8 mouse cellular contexts compared by ENCODE assay signal in genomic region chr16:6480411-6480728, GRCm38 (mm10).
DNase-seq lines count a peak whose midpoint lies in the region; ATAC-seq and TF ChIP-seq lines count a peak whose summit lies in the region.

No protein-coding gene starts in this region.

- WGBS in forebrain, embryonic 10.5 days, result 11% methylated on average over 5 of the region's 5 CpGs
- WGBS in forebrain, embryonic 12.5 days, result 10% methylated on average over 5 of the region's 5 CpGs
- WGBS in forebrain, embryonic 16.5 days, result 7% methylated on average over 5 of the region's 5 CpGs

- H3K79me2 ChIP-seq in CH12.LX (replicated peaks; ENCODE audit: control insufficient read depth, extremely low read depth, insufficient read depth, poor library complexity, severe bottlenecking), result no peaks in the 10 kb centered on the region

- H3K27ac ChIP-seq in forebrain, embryonic 10.5 days, result no peak overlapping the region
- H3K27ac ChIP-seq in forebrain, embryonic 12.5 days, result no peak overlapping the region
- no peak overlapping the region for H3K27ac ChIP-seq in CH12.LX (ENCODE audit: insufficient read depth, low read depth)
- H3K27ac ChIP-seq in forebrain, embryonic 16.5 days (ENCODE audit: low read length), result no peak overlapping the region

- in situ Hi-C loops in CH12.LX (cut with MboI; ENCODE audit: low pct_ligation_motif_present, low pct_unique_long_range_greater_than_20kb, low sequenced_read_pairs), result no loop called here

- H3K36me3 ChIP-seq in forebrain, embryonic 10.5 days (replicated peaks), result no peaks in the 10 kb centered on the region
- H3K36me3 ChIP-seq in forebrain, embryonic 12.5 days (replicated peaks), result no peaks in the 10 kb centered on the region
- H3K36me3 ChIP-seq in CH12.LX (replicated peaks in 1 of 2; ENCODE audit: control insufficient read depth in 1 of 2, insufficient read depth in 1 of 2, low read length in 1 of 2), result no peaks in the 10 kb centered on the region
- no peaks in the 10 kb centered on the region for H3K36me3 ChIP-seq in forebrain, embryonic 16.5 days (ENCODE audit: control insufficient read depth, insufficient read depth)

- no peak for ATAC-seq in forebrain, embryonic 12.5 days (ENCODE audit: low FRiP score)
- ATAC-seq in forebrain, embryonic 16.5 days, result peak; percentile 25; the same call in 1 of the 2 replicates

- no peak overlapping the region for H3K4me2 ChIP-seq in forebrain, embryonic 12.5 days
- H3K4me2 ChIP-seq in CH12.LX (ENCODE audit: insufficient read depth, low read depth, poor library complexity, severe bottlenecking), result no peak overlapping the region
- no peak overlapping the region for H3K4me2 ChIP-seq in forebrain, embryonic 16.5 days (ENCODE audit: low read length)

- dilution Hi-C loops in CH12.LX (cut with MboI; ENCODE audit: extremely low pct_ligation_motif_present, extremely low pct_unique_long_range_greater_than_20kb, low sequenced_read_pairs), result no loop called here

- no peak overlapping the region for H3K4me3 ChIP-seq in forebrain, embryonic 10.5 days
- no peak overlapping the region for H3K4me3 ChIP-seq in forebrain, embryonic 12.5 days (replicated peaks)
- H3K4me3 ChIP-seq in CH12.LX (replicated peaks in 1 of 3; ENCODE audit: low read depth in 2 of 3, low read length in 2 of 3, poor library complexity in 1 of 3), result no peak overlapping the region
- no peak overlapping the region for H3K4me3 ChIP-seq in forebrain, embryonic 16.5 days (replicated peaks; ENCODE audit: low read length)

- TF ChIP-seq RAD21 in CH12.LX (IDR thresholded peaks at IDR 0.05; ENCODE audit: low read depth, low read length), result peak; percentile 63

- TF ChIP-seq POLR2A in CH12.LX (IDR thresholded peaks at IDR 0.05; ENCODE audit: low read depth, low read length), result no peak

- H3K4me1 ChIP-seq in forebrain, embryonic 10.5 days, result peaks cover 13% of the 10 kb centered on the region
- peaks cover 13% of the 10 kb centered on the region for H3K4me1 ChIP-seq in forebrain, embryonic 12.5 days
- no peaks in the 10 kb centered on the region for H3K4me1 ChIP-seq in CH12.LX (ENCODE audit: control insufficient read depth in 1 of 2, insufficient read depth in 2 of 2)
- H3K4me1 ChIP-seq in forebrain, embryonic 16.5 days (replicated peaks; ENCODE audit: control insufficient read depth, insufficient read depth, low read length), result peaks cover 15% of the 10 kb centered on the region

- TF ChIP-seq EP300 in CH12.LX (IDR thresholded peaks at IDR 0.05; ENCODE audit: low read length), result no peak

- no peaks in the 10 kb centered on the region for H3K9me3 ChIP-seq in forebrain, embryonic 10.5 days
- no peaks in the 10 kb centered on the region for H3K9me3 ChIP-seq in forebrain, embryonic 12.5 days
- peaks cover 82% of the 10 kb centered on the region for H3K9me3 ChIP-seq in CH12.LX (replicated peaks; ENCODE audit: low read length)
- no peaks in the 10 kb centered on the region for H3K9me3 ChIP-seq in forebrain, embryonic 16.5 days (ENCODE audit: control insufficient read depth, low read length)

- TF ChIP-seq CTCF in CH12.LX (conservative IDR thresholded peaks at IDR 0.05 in 1 of 2, IDR thresholded peaks at IDR 0.05 in 1 of 2; ENCODE audit: low read depth in 2 of 2, low read length in 2 of 2), result peak; percentile 29 to 64; a peak in 3 of 4 replicates

- DNase-seq in forebrain, embryonic 10.5 days (ENCODE audit: extremely low spot score, low spot score), result peak; percentile 59
- DNase-seq in CH12.LX (ENCODE audit: extremely low read depth), result peak; percentile 15
- DNase-seq in c-Kit-positive CD71-positive TER-119-negative erythroid progenitor cells, embryonic 14.5 days (ENCODE audit: low read depth), result peak; percentile 5
- peak; percentile 87 for DNase-seq in layer of hippocampus, adult 9-10 months (ENCODE audit: low spot score)
- DNase-seq in mesoderm, embryonic 11.5 days (ENCODE audit: low read depth, low spot score), result peak; percentile 77
- DNase-seq in telencephalon, adult 2 months (ENCODE audit: low read depth, low spot score), result peak; percentile 76

- H3K9ac ChIP-seq in forebrain, embryonic 12.5 days, result no peak overlapping the region
- no peak overlapping the region for H3K9ac ChIP-seq in CH12.LX (ENCODE audit: insufficient read depth, low read depth)
- H3K9ac ChIP-seq in forebrain, embryonic 16.5 days (replicated peaks; ENCODE audit: low read depth, low read length), result no peak overlapping the region

- no peaks in the 10 kb centered on the region for H3K27me3 ChIP-seq in forebrain, embryonic 10.5 days (ENCODE audit: poor library complexity, severe bottlenecking)
- no peaks in the 10 kb centered on the region; the same call in none of the 2 replicates for H3K27me3 ChIP-seq in forebrain, embryonic 12.5 days
- H3K27me3 ChIP-seq in CH12.LX (replicated peaks), result no peaks in the 10 kb centered on the region
- H3K27me3 ChIP-seq in forebrain, embryonic 16.5 days (replicated peaks; ENCODE audit: control insufficient read depth, insufficient read depth, low read length), result no peaks in the 10 kb centered on the region

TF ChIP-seq in CH12.LX, 34 proteins besides CTCF, POLR2A, EP300 and RAD21:
- TF ChIP-seq BHLHE40 (IDR thresholded peaks at IDR 0.05; ENCODE audit: low read depth, low read length) (no peak), MAFK (IDR thresholded peaks at IDR 0.05; ENCODE audit: insufficient replicate concordance, low read length) (0 out of 2 replicates have a peak, but pooled peaks have one; percentile 31), UBTF (IDR thresholded peaks at IDR 0.05; ENCODE audit: low read depth, low read length) (no peak), JUND (conservative IDR thresholded peaks at IDR 0.05; ENCODE audit: low read depth, low read length) (no peak), NELFE (IDR thresholded peaks at IDR 0.05; ENCODE audit: low read depth, low read length) (0 out of 2 replicates have a peak, but pooled peaks have one; percentile 16), SMC3 (IDR thresholded peaks at IDR 0.05; ENCODE audit: low read depth, low read length) (peak; percentile 38; the same call in 1 of the 2 replicates), USF2 (conservative IDR thresholded peaks at IDR 0.05; ENCODE audit: low read depth, low read length) (no peak), TCF12 (IDR thresholded peaks at IDR 0.05; ENCODE audit: low read depth, low read length) (no peak)

Comparison
In these comparisons a context has a peak if more than half of its experiments do, and no peak if none do; other contexts are left out.
1. DNase-seq: peak in every context shown above with its lines; median percentile 87 in layer of hippocampus, adult 9-10 months; 77 in mesoderm, embryonic 11.5 days; 76 in telencephalon, adult 2 months; 59 in forebrain, embryonic 10.5 days; 15 in CH12.LX; 5 in c-Kit-positive CD71-positive TER-119-negative erythroid progenitor cells, embryonic 14.5 days.